Mouse (Mus musculus) brain, embryonic 14.5 days (tissue): Measurements from ENCODE around the gene Pyroxd2. TPM values are rescaled to one million over a fixed set of nuclear protein-coding genes. Genes with fewer than 3 reads are reported as not detected.
"Not testable (repeated sequence)": the region's sequence is repeated elsewhere in the genome, so short reads cannot be mapped to it uniquely, and the experiment has no call there.

Source experiments
- DNase-seq: peaks from one replicate; pipeline ENCODE4 v3.0.0-alpha.2; 2011; ENCODE audit warnings: low read depth
- CTCF ChIP-seq: fragments of 200-500 bp; IDR thresholded peaks from 2 replicates; pipeline ENCODE4 v1.5.1; 2012; ENCODE audit warnings: inconsistent platforms, mild to moderate bottlenecking, moderate library complexity, borderline replicate concordance; ENCODE audit not compliant: insufficient read depth, insufficient read length; ENCODE audit errors: extremely low read depth
- POLR2A ChIP-seq: fragments of 200-500 bp; IDR thresholded peaks from 2 replicates; pipeline ENCODE4 v1.6.1; 2012; ENCODE audit warnings: mild to moderate bottlenecking, inconsistent platforms, borderline replicate concordance; ENCODE audit not compliant: poor library complexity, insufficient read depth, insufficient read length, severe bottlenecking; ENCODE audit errors: extremely low read depth
- polyA plus RNA-seq: library from polyadenylated mRNA; depleted of rRNA; stranded (reverse); fragments of >200 nt; gene quantifications from 2 replicates; pipeline ENCODE4 v1.2.3, GENCODE M21; 2012; rRNA removed

The Pyroxd2 gene
- polyA plus RNA-seq, 1 experiment = 2.5 TPM

DNA sequence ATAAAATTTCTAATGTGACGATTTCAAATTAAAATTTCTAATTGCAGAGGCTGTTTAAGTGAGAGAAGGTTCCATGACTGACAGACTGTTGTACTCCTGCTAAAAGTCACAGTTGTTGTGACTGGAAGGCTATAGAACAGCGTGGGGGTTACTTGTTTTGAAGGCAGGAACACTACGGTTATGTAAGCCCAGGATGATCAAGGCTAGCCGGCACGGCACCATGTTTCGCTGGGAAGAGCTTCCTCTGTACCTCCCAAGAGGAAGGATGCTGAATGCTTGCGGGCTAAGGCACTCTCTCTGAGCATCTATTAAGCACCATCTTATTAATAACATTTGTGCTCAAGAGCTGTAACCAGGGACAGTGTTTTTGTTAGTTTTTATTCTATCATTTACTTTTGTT, 36.1 kb downstream of the Pyroxd2 start:
- TF ChIP-seq CTCF = no peak
- no peak for DNase-seq

- no peak for DNase-seq
These were observed 38.8 kb downstream of the Pyroxd2 start for GRCm38 (mm10) chr19:42713770-42714169.

DNA sequence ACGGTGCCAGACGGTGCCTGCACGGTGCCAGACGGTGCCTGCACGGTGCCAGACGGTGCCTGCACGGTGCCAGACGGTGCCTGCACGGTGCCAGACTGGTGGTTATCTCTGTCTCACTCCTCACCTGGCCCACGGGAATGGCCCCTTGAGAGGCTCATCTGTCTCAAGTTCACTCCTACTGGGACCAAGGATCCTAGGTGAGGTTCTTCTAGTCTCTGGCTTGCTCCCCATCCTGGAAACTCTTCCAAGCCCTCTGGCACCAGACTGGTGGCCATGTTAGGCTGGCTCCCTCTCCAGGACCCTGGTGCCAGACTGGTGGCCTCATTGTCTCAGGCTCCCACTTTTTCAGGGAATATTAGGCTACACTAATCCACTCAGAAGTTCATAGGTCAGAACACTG, 53.1 kb downstream of the Pyroxd2 start:
- DNase-seq = no peak
- TF ChIP-seq POLR2A (no peak), CTCF (no peak)

More at GRCm38 (mm10) chr19:42713770-42714169, 38.8 kb downstream of the Pyroxd2 start:
- TF ChIP-seq CTCF = no peak
- no peak for TF ChIP-seq POLR2A

DNA sequence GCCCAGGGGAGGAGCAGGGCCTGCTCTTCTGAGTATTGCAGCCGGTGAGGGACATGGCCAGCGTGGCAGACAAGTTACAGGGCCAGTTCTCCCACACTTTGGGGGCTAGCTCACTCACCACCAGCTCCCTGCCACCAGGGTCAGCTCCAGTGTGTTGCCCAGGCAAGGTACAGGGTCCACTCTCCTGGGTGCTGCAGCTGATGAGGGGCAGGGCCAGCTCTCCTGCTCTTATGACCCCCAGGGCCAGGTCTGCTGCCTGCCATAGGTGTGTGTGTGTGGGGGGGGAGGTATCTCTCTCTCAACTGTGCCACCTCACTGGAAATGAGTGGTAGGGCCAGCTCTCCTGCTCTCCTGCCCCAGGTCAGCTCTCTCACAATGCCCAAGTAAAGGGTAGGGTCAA, 54.0 kb downstream of the Pyroxd2 start:
- DNase-seq = no peak
- TF ChIP-seq CTCF (no peak), POLR2A (no peak)

GRCm38 (mm10) chr19:42697336-42697735, 55.2 kb downstream of the Pyroxd2 start:
- no peak for DNase-seq
- TF ChIP-seq POLR2A = no peak
- TF ChIP-seq CTCF = no peak

DNA sequence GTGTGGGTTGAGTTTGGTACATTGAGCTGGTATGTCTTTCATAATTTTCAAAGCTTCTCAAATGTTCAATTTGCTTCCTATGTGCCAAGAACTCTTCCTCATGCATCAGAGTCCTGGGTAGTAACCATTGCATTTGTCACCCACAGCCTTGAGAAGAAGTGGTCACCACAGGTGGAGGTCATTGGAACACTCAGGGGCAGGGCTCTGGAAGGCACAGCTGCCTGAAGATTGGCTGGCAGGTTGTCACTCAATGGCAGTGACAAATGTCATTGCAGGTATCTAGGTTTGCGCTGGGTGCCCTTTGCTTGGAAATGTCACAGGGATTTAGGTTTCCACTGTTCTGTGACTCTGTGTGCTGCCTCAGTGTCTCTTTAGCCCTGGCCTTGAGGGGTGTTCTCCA, 62.3 kb downstream of the Pyroxd2 start:
- DNase-seq = no peak

DNA sequence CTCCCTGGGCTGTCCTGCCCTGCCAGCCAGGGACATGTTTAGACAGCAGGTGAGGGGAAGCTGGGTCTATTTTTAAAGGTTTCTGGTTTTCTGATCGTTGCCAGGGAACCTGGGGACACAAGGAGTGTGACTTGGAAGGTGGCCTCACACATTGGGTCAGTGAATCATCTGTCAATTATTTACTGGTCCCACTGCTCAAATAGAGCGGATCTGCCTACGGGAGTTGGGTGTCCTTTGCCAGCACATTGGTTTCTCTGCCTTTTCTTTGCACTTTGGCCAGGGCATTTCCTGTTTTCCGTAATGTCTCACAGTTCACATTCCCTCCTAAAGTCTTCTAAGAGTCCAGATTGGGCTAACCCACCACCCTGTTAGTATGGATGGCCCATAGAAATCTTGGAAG, 62.8 kb downstream of the Pyroxd2 start:
- no peak for DNase-seq
- TF ChIP-seq POLR2A (no peak), CTCF (no peak)

More for the DNA sequence above, 62.3 kb downstream of the Pyroxd2 start:
- no peak for TF ChIP-seq POLR2A

DNA sequence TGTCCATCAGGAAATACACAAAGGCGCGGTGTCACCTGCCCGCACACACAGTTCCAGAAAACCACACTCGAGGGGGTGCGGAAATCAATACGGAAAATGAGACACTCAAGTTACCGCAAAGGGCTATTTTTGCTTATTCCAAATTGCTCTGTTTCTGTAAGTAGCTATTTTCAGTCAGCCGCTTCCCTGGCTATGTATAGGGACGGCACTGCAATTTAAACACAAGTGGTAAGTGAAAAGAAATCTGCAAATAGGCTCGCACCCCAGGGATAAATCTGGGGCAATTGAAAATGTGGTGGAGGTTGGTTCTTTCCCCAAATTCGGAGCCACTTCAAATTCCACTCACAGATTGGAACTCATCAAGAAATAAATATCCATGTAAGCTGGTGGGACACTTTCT, 63.3 kb downstream of the Pyroxd2 start:
- no peak for TF ChIP-seq CTCF
- no peak for TF ChIP-seq POLR2A
- no peak for DNase-seq

DNA sequence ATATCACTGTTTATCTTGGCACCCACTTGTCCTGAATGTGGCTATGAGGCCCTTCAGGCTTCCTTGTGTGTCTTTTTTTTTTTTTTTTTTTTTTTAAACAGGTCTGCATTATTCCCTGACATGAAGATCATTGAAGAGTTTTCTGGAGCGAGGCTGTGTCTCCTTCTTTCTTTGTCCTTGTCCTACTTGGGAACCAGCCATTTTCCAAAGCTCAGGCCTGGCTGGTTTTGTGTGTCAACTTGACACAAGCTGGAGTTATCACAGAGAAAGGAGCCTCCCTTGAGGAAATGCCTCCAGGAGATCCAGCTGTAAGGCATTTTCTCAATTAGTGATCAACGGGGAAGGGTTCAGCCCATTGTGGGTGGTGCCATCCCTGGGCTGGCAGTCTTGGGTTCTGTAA, 69.8 kb downstream of the Pyroxd2 start:
- DNase-seq = not testable (repeated sequence)

GRCm38 (mm10) chr19:42678191-42678590, 74.4 kb downstream of the Pyroxd2 start:
- no peak for DNase-seq
- TF ChIP-seq CTCF (no peak), POLR2A (no peak)

DNA sequence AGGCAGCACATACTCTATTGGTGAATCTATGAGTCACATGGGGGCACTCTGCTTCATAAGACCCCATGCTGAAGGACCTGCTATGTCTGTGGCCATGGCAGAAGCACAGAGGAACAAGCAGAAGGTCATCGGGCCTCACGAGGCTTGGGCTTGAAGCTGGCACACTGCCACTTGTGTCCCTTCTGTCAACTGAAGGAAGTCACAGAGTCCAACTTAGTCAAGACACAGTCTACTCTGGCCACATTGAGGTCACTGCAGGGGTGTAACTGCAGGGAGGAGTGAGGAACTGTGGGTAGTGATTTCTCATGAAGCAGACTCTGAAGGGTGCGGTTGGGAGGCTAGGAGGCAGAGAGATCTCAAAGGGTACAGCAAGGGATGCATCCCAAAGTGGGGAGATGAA, 75.1 kb downstream of the Pyroxd2 start:
- DNase-seq = no peak
- TF ChIP-seq CTCF = no peak
- TF ChIP-seq POLR2A = no peak

- TF ChIP-seq CTCF (no peak), POLR2A (no peak)
These were observed 75.6 kb downstream of the Pyroxd2 start for GRCm38 (mm10) chr19:42676931-42677330.

More at GRCm38 (mm10) chr19:42676931-42677330, 75.6 kb downstream of the Pyroxd2 start:
- no peak for DNase-seq

Other genes starting within 250 kb of the Pyroxd2 start
- gene R3hcc1l, start 234.0 kb downstream of the Pyroxd2 start, polyA plus RNA-seq = 8.7 and 13.4 TPM in 2 replicates
- gene Loxl4, start 140.0 kb downstream of the Pyroxd2 start, polyA plus RNA-seq = 0.20 and 0.63 TPM in 2 replicates
- 31.1 and 43.0 TPM in 2 replicates for gene Hps1, start 27.2 kb upstream of the Pyroxd2 start, polyA plus RNA-seq